Mouse (Mus musculus): Measurements from ENCODE around the gene Gm10271.

Gm10271 gene

DNA sequence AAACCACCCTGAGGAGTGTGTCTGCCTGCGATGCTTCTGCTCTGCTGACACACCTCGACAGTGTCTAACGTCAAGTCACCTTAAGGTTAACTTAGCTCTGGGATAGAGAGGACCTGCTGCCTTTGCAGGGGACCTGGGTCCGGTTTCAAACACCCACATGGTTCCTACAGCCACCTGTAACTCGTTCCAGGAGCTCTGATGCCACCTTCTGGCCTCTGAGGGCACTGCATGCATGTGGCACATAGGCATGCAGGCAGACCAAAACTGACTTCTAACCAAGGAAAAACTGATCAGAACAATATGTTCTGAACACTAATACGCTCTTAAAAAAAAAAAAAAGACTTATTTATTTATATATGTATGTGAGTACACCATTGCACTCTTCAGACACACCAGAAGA lies 29.4 kb downstream of the Gm10271 start:
- in situ Hi-C loops (cut with MboI; ENCODE audit: unreplicated experiment in 2 of 2) = loop anchor here (5.0 to 25.0 kb wide), 5 partner anchors 89 to 769 kb away; partner anchors contain the start of genes Lrrc10 (in 1 of the 2) and Mdm2 (in 1 of the 2)

- in situ Hi-C loops (cut with MboI; ENCODE audit: unreplicated experiment in 2 of 2) = loop anchor here in 1 of 2 experiments (25.0 kb wide), 2 partner anchors 102 to 777 kb away; partner anchors contain the start of genes Lrrc10 and Mdm2
Measured at GRCm38 (mm10) chr10:116935028-116935427, 37.4 kb downstream of the Gm10271 start.

DNA sequence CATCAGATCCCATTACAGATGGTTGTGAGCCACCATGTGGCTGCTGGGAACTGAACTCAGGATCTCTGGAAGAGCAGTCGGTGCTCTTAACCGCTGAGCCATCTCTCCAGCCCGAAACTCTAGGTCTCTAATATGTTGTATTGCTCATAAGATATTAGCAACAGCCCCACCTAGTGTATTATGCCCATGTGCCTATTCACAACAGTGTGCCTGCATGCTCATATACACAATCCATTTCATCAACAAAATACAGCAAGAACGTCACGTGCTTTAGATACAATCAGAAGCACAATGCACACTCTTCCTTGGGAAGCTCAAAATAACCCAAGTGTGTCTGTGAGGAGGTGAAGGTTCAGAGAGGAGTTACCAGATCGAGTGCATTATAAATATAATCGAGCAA lies 38.6 kb downstream of the Gm10271 start:
- in situ Hi-C loops (cut with MboI; ENCODE audit: unreplicated experiment in 2 of 2) = loop anchor here in 1 of 2 experiments (25.0 kb wide), 2 partner anchors 104 to 779 kb away; partner anchors contain the start of genes Lrrc10 and Mdm2

DNA sequence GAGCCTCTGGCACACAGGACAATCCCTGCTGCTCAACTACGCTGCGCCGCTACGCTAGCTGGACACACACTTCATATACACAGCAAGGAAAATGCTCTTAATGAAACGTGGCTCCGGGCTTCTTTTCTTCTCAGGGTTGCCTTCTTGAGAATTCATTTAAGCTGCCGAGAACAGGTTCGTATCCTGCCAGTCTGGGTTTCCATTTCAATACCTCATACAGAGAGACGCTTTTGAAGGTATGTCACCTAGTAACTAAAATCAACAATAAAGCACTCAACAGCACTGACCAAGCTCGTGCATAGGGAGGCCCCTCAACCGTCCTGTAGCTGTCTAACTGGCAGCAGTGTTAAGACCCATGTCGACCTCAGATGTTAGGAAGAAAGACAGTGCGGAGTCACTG lies 40.0 kb downstream of the Gm10271 start:
- in situ Hi-C loops (cut with MboI; ENCODE audit: unreplicated experiment in 2 of 2) = loop anchor here in 1 of 2 experiments (25.0 kb wide), 2 partner anchors 105 to 780 kb away; partner anchors contain the start of genes Lrrc10 and Mdm2

GRCm38 (mm10) chr10:116931497-116932179 lies 40.8 kb downstream of the Gm10271 start:
- in situ Hi-C loops (cut with MboI; ENCODE audit: unreplicated experiment in 2 of 2) = loop anchor here in 1 of 2 experiments (25.0 kb wide), 2 partner anchors 106 to 781 kb away; partner anchors contain the start of genes Lrrc10 and Mdm2

- in situ Hi-C loops (cut with MboI; ENCODE audit: unreplicated experiment in 2 of 2) = loop anchor here in 1 of 2 experiments (25.0 kb wide), 2 partner anchors 106 to 781 kb away; partner anchors contain the start of genes Lrrc10 and Mdm2
Measured at GRCm38 (mm10) chr10:116930936-116931335, 41.5 kb downstream of the Gm10271 start.

DNA sequence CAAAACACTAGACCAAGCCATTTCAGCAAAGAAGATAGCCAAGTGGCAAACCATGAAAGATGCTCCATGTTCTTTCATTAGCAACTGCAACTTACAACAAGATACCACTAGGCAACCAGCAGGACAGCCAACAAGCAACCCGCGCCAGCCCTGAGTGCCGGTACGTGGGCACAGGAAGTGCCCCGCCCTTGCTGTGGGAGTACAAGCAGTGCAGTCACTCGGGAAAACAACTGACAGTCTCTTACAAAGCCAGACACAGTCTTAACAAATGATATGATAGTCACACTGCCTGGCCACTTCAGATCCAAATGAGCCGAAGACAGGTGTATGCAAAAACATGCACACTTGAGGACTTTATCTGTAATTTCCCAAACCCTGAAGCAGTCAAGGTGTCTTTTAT lies 41.9 kb downstream of the Gm10271 start:
- in situ Hi-C loops (cut with MboI; ENCODE audit: unreplicated experiment in 2 of 2) = loop anchor here in 1 of 2 experiments (25.0 kb wide), 2 partner anchors 107 to 782 kb away; partner anchors contain the start of genes Lrrc10 and Mdm2

DNA sequence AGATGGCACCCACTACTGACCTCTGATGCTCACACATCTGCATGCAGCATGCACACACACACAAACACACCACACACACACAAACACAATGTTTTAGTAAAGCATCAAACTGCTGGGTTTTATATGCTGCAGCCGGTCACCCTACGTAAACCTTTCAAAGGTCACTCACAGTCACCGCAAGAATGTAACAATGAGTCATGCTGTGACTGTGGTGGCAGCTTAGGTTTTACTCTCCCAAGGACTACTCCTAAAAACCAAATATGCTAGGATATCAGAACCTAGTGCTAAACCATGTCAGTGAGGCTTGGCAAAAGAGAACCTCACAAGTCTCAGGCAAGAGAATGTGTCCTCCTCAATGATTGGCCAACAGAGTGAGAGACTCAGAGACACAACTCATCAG lies 43.6 kb downstream of the Gm10271 start:
- in situ Hi-C loops (cut with MboI; ENCODE audit: unreplicated experiment in 2 of 2) = loop anchor here in 1 of 2 experiments (25.0 kb wide), 2 partner anchors 108 to 783 kb away; partner anchors contain the start of genes Lrrc10 and Mdm2

- in situ Hi-C loops (cut with MboI; ENCODE audit: unreplicated experiment in 2 of 2) = loop anchor here in 1 of 2 experiments (25.0 kb wide), 2 partner anchors 111 to 786 kb away; partner anchors contain the start of genes Lrrc10 and Mdm2
Measured at GRCm38 (mm10) chr10:116926428-116927113, 45.8 kb downstream of the Gm10271 start.

GRCm38 (mm10) chr10:116923651-116924495 lies 48.5 kb downstream of the Gm10271 start:
- in situ Hi-C loops (cut with MboI; ENCODE audit: unreplicated experiment in 2 of 2) = no loop called here

- in situ Hi-C loops (cut with MboI; ENCODE audit: unreplicated experiment in 2 of 2) = no loop called here
Measured at GRCm38 (mm10) chr10:116922161-116922560, 50.2 kb downstream of the Gm10271 start.

DNA sequence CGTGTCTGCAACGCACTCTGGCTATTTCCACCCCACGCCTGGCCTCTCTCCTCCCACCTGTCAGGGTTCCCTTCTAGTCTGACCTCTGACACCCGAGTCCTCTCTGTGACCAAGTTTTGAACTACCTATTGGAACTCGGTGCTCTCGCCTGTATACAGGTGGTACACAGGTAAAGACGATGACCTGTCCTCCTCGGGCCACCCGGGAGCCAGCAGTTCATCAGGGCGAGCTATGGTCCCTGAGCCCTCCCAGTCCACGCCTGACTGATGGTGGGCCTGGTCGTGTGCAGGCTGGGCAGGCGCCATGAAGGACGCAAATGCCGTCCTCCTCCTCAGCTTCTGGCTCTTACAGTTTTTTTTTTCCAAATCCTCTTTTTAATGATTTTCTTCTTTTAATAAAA lies 51.0 kb downstream of the Gm10271 start:
- in situ Hi-C loops (cut with MboI; ENCODE audit: unreplicated experiment in 2 of 2) = no loop called here

DNA sequence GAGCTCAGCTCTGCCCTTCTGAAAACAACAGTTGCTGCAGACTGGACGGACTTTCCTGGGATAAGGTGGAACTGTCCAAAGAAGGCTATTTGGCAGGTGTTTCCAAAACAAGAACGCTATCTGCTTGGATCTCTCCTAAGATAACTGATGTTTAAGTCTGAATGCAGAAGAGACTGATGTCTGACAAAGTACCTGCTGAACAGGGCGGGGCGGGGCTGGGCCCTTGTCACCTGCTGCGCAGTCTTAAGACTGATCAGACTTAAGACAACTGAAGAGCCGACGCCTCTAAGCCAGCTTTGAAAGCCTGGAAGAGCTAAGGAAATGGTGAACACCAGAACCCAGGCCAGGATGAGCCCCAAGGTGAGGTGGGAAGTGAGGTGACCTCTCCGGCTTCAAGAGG lies 51.8 kb downstream of the Gm10271 start:
- in situ Hi-C loops (cut with MboI; ENCODE audit: unreplicated experiment in 2 of 2) = no loop called here

DNA sequence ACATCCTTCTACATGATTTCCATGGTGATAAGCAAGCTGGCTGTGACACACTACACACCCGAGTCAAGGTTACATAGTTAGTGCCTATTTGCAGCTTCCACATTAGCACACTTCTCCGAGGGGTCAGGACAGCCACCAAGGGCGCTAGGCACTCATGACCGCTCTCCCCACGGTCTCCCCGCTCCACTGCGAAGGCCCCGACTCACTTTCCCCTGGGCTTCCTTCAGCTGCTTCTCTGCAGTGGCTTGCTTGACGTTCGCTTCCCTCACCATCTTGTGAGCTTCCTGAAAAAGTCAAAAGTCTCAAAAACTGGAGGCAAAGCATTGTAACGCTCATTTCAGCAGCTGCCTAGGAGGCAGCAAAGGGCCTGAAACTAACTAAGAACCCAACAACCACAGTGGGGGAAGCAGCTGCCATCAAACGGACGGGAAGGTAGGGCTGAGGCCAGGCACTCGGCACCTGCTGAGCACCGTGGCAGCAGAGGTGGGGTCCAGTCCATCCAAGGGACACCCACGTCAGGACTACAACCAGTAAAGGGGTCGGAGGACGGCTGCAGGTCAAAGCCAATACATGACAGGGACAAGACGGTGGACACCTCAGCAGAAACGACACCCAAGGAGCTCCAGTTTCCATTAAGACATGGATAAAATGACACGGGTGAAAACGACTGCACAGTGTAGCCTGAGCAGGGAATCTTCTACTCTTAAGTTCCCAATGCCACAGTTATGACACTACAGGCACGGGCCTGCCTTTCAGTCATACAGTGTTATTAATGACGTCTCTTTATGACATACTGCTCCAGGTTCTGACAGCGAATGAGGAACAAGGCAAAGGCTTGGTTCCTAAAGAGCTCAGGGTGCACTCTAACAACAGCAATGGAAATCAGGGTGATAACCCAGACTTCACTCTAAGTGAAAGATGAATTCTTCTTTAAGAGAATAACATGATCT lies 52.8 kb downstream of the Gm10271 start:
- in situ Hi-C loops (cut with MboI; ENCODE audit: unreplicated experiment in 2 of 2) = no loop called here

- in situ Hi-C loops (cut with MboI; ENCODE audit: unreplicated experiment in 2 of 2) = no loop called here
Measured at GRCm38 (mm10) chr10:116916581-116916980, 55.8 kb downstream of the Gm10271 start.

DNA sequence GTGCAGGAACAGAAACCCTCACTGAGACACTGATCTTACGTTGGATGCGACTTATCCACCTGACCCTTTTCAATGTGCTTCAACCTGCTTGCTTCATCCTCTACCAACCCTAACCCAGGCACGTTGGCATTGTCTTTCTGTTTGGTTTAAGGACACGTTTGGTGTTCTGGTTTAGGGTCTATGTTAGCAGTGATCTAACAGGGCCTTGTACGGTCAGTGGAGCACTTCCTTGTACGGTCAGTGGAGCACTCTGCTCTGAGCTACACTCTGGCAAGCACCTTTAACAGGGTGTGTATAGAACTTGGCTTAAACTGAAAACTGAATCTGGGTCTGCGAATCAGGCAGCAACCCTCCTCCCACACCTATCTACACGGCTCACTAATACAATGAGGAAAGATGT lies 57.1 kb downstream of the Gm10271 start:
- in situ Hi-C loops (cut with MboI; ENCODE audit: unreplicated experiment in 2 of 2) = no loop called here

- in situ Hi-C loops (cut with MboI; ENCODE audit: unreplicated experiment in 2 of 2) = no loop called here
Measured at GRCm38 (mm10) chr10:116914586-116914985, 57.8 kb downstream of the Gm10271 start.

- in situ Hi-C loops (cut with MboI; ENCODE audit: unreplicated experiment in 2 of 2) = no loop called here
Measured at GRCm38 (mm10) chr10:116913647-116914273, 58.6 kb downstream of the Gm10271 start.

GRCm38 (mm10) chr10:116912850-116913249 lies 59.6 kb downstream of the Gm10271 start:
- in situ Hi-C loops (cut with MboI; ENCODE audit: unreplicated experiment in 2 of 2) = no loop called here
